Mouse (Mus musculus): Measurements from ENCODE around the gene Ak1. TPM values are rescaled to one million over a fixed set of nuclear protein-coding genes. Genes with fewer than 3 reads are reported as not detected.

Gene Ak1
- polyA plus RNA-seq, 3 experiments from 2014 or later = 0.52 TPM; not detected in 2

- ATAC-seq = no peak
Measured at GRCm38 (mm10) chr2:32655826-32656225, 34.3 kb downstream of the Ak1 start.

DNA sequence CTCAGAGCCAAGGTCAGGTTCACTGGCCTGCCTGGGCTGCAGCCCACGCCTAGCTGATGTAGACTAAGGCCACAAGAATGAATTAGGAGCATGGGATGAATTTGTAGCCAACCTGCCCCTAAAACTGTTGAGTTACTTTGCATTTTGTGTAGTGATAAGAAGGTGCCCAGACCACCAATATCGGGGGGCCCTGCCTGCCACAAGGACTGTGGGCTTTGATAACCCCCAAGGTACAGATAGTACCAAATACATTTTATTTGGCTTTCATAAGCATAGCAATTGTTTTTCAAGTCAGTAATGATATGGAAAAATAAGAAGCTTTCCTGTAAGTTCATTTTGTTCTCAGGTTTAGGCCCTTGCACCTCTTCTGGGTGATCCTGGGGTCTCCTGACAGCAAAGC lies 37.3 kb downstream of the Ak1 start:
- ATAC-seq = no peak

- ATAC-seq = no peak
Measured at GRCm38 (mm10) chr2:32661509-32662107, 40.0 kb downstream of the Ak1 start.

- ATAC-seq = no peak
Measured at GRCm38 (mm10) chr2:32662291-32662690, 40.7 kb downstream of the Ak1 start.

GRCm38 (mm10) chr2:32665345-32665744 lies 43.8 kb downstream of the Ak1 start:
- ATAC-seq = no peak

GRCm38 (mm10) chr2:32665853-32666252 lies 44.3 kb downstream of the Ak1 start:
- ATAC-seq = no peak

- ATAC-seq = no peak
Measured at GRCm38 (mm10) chr2:32667775-32668174, 46.2 kb downstream of the Ak1 start.

DNA sequence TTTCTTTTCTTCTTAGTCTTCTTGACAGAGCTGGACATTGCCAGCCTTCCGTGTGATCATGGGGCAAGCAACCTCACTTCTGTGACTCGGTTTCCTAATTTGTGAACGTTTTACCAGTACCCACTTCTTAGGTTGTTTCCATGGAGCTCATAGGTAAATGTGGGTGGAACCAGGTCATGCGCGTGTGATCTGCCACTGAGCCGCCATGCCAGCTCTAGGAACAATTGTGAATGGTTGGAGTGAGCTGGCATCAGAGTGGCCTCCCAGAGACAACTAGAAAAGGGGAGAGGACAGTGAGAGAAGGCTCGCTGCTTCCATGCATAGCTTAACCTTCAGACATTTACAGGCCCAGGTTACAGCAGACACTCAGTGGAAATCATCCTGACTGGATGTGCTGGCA lies 46.6 kb downstream of the Ak1 start:
- ATAC-seq = no peak

- ATAC-seq = no peak
Measured at GRCm38 (mm10) chr2:32669876-32670275, 48.3 kb downstream of the Ak1 start.

DNA sequence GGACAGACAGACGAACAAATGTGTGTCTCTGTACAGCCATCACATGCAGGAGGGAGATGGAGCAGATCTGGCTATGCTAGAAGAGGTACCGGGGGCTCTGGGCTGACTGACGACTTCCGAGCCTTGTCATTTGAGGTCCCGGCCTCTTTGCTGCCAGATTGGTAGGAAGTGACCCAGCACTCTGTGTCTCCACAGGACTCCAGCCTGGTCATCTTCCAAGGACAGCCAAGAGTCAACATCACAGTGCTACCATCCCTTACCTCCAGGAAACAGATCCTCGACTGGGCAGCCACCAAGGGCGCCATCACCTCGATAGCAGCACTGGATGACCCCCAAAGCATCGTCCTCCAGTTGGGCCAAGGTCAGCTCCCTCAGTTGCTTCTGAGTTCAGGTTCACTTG lies 49.6 kb downstream of the Ak1 start:
- ATAC-seq = no peak

DNA sequence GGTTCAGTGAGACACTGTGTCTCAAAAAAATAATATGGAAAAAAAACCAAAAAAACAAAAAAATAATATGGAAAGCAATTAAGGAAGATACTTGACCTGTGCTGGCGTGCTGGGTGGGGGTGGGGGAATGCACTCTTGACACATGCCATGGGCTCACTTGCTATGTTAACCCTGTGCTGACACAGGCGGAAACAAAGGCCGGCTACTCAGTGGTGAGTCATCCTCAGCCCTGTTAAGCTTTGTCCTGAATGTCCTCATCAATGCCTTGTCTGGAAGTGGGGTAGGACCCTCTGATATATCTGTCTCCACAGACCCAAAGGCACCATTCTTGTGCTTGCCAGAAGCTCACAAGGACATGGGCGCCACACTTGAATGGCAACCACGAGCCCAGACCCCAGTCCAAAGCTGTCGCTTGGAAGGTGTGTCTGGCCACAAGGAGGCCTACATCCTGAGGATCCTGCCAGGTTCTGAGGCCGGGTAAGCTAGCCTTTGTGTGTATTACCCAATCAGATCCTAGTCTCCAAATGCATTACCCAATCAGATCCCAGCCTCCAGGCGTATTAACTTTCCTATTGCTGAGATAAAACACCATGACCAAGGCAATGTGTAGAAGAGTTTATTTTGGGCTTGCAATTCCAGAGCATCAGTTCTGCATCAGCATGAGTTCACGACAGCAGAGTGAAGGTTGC lies 50.5 kb downstream of the Ak1 start:
- no peak for ATAC-seq

GRCm38 (mm10) chr2:32673176-32673917 lies 51.8 kb downstream of the Ak1 start:
- ATAC-seq = no peak

GRCm38 (mm10) chr2:32676821-32677220 lies 55.3 kb downstream of the Ak1 start:
- no peak for ATAC-seq

DNA sequence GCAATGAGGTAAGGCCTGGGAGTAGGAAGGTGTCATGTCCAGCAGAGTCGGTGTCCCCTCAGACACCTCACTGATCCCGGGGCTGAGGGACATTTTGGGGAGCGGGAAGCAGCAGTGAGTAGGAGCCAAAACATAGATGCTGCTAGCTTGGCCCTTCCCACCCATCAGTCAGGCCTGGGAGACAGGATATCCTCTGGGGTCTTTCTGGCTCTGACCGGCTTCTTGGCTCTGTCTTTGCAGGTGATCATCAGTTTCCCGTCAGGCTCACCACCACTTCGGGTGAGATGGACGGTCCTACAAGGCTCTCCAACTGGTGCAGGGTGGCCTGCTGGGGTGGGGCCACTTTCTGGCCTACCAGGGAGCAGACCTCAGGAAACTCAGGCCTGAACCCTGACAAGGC lies 56.1 kb downstream of the Ak1 start:
- no peak for ATAC-seq

- ATAC-seq = no peak
Measured at GRCm38 (mm10) chr2:32680051-32680451, 58.5 kb downstream of the Ak1 start.

DNA sequence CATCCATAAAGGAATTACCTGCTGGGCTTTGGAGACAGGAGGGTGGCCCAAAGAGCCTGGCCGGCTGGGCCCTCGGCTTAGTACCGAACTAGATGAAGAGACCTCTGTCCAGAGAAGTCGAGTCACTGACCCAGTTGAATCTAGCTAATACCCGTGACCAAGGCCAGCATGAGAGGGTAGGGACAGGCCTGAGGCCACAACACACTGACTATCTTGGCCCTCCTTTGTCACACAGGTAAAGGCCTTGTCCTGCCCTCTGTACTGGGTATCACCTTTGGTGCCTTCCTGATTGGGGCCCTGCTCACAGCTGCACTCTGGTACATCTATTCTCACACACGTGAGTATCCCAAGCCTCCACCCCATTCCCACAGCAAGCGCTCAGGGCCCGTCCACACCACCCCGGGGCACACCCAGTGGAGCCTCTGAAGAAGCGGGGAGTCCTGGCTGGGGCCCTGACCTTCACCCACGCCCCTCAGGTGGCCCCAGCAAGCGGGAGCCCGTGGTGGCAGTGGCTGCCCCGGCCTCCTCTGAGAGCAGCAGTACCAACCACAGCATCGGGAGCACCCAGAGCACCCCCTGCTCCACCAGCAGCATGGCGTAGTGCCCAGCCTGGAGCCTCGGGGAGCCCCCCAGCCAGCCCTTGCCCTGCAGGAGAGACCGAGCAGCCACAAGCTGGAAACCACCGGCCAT lies 59.5 kb downstream of the Ak1 start:
- ATAC-seq = no peak

- ATAC-seq = no peak
Measured at GRCm38 (mm10) chr2:32681754-32682153, 60.2 kb downstream of the Ak1 start.

GRCm38 (mm10) chr2:32682721-32683417 lies 61.3 kb downstream of the Ak1 start:
- ATAC-seq = no peak

DNA sequence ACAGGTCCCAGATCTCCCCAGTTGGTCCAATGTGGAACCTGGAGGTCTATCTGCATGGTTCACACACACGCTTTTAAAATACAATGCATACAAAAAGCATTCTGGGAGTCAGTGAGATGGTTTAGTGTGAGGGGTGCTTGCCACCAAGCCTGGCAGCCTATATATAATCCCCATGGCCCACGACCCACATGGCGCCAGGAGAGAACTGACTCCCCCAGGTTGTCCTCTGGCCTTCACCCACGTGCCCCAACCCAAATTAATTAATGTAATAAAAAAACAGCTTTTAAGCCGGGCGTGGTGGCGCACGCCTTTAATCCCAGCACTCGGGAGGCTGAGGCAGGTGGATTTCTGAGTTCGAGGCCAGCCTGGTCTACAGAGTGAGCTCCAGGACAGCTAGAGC lies 62.1 kb downstream of the Ak1 start:
- no peak for ATAC-seq
